Mouse (Mus musculus): ENCODE measurements at regions not wholly inside any gene's neighbourhood (a gene's known extent, or its start where the extent isn't known, plus 50 kb on each side); places are given as distances from the start of the nearest gene placed in this dataset.

GRCm38 (mm10) chr12:35623484-35623883, 88.6 kb upstream of the Ahr start:
- Histone ChIP-seq H3K9ac (ENCODE audit: low read depth, low read length) (no peak overlapping the region), H3K36me3 (ENCODE audit: control insufficient read depth, insufficient read depth) (no peaks in the 10 kb centered on the region), H3K4me2 (replicated peaks; ENCODE audit: low read depth) (no peak overlapping the region), H3K27me3 (replicated peaks; ENCODE audit: control insufficient read depth, insufficient read depth, low read length) (no peaks in the 10 kb centered on the region), H3K27ac (ENCODE audit: low read depth, low read length) (no peak overlapping the region), H3K4me3 (ENCODE audit: low read depth, low read length) (no peak overlapping the region), H3K9me3 (ENCODE audit: control insufficient read depth) (no peaks in the 10 kb centered on the region), H3K4me1 (replicated peaks; ENCODE audit: control insufficient read depth, insufficient read depth, low read length) (no peaks in the 10 kb centered on the region)
- ATAC-seq = no peak
- 78% methylated on average over 3 of the region's 3 CpGs for WGBS
- no peak for TF ChIP-seq CTCF (IDR thresholded peaks at IDR 0.05; ENCODE audit: low read depth)

- Histone ChIP-seq H3K27ac (ENCODE audit: low read depth, low read length) (no peak overlapping the region), H3K4me2 (replicated peaks; ENCODE audit: low read depth) (no peak overlapping the region), H3K9ac (ENCODE audit: low read depth, low read length) (no peak overlapping the region), H3K36me3 (ENCODE audit: control insufficient read depth, insufficient read depth) (no peaks in the 10 kb centered on the region), H3K27me3 (replicated peaks; ENCODE audit: control insufficient read depth, insufficient read depth, low read length) (no peaks in the 10 kb centered on the region), H3K4me1 (replicated peaks; ENCODE audit: control insufficient read depth, insufficient read depth, low read length) (no peaks in the 10 kb centered on the region), H3K9me3 (ENCODE audit: control insufficient read depth) (no peaks in the 10 kb centered on the region), H3K4me3 (ENCODE audit: low read depth, low read length) (no peak overlapping the region)
- WGBS = 58% methylated on average over 4 of the region's 4 CpGs
- no peak for ATAC-seq
- TF ChIP-seq CTCF (IDR thresholded peaks at IDR 0.05; ENCODE audit: low read depth) = no peak
Observed at GRCm38 (mm10) chr12:35614885-35615284, 80.0 kb upstream of the Ahr start.

- WGBS = 49% methylated on average over 1 of the region's 1 CpGs
- Histone ChIP-seq H3K4me2 (replicated peaks; ENCODE audit: low read depth) (no peak overlapping the region), H3K27ac (ENCODE audit: low read depth, low read length) (no peak overlapping the region), H3K9ac (ENCODE audit: low read depth, low read length) (no peak overlapping the region), H3K4me1 (replicated peaks; ENCODE audit: control insufficient read depth, insufficient read depth, low read length) (no peaks in the 10 kb centered on the region), H3K27me3 (replicated peaks; ENCODE audit: control insufficient read depth, insufficient read depth, low read length) (no peaks in the 10 kb centered on the region), H3K36me3 (ENCODE audit: control insufficient read depth, insufficient read depth) (no peaks in the 10 kb centered on the region), H3K9me3 (ENCODE audit: control insufficient read depth) (no peaks in the 10 kb centered on the region), H3K4me3 (ENCODE audit: low read depth, low read length) (no peak overlapping the region)
- peak; percentile 51 for ATAC-seq
- no peak for TF ChIP-seq CTCF (IDR thresholded peaks at IDR 0.05; ENCODE audit: low read depth)
Observed at GRCm38 (mm10) chr12:35607652-35608051, 72.8 kb upstream of the Ahr start.

GRCm38 (mm10) chr12:35603742-35604141, 68.9 kb upstream of the Ahr start:
- no peak for TF ChIP-seq CTCF (IDR thresholded peaks at IDR 0.05; ENCODE audit: low read depth)
- H3K4me2 ChIP-seq (replicated peaks; ENCODE audit: low read depth) = no peak overlapping the region
- H3K27ac ChIP-seq (ENCODE audit: low read depth, low read length) = no peak overlapping the region
- no peak overlapping the region for H3K4me3 ChIP-seq (ENCODE audit: low read depth, low read length)
- H3K9me3 ChIP-seq (ENCODE audit: control insufficient read depth) = no peaks in the 10 kb centered on the region
- H3K36me3 ChIP-seq (ENCODE audit: control insufficient read depth, insufficient read depth) = no peaks in the 10 kb centered on the region
- no peak overlapping the region for H3K9ac ChIP-seq (ENCODE audit: low read depth, low read length)
- no peaks in the 10 kb centered on the region for H3K4me1 ChIP-seq (replicated peaks; ENCODE audit: control insufficient read depth, insufficient read depth, low read length)
- WGBS = 97% methylated on average over 1 of the region's 1 CpGs
- ATAC-seq = no peak
- no peaks in the 10 kb centered on the region for H3K27me3 ChIP-seq (replicated peaks; ENCODE audit: control insufficient read depth, insufficient read depth, low read length)

- no peak for ATAC-seq
- TF ChIP-seq CTCF (IDR thresholded peaks at IDR 0.05; ENCODE audit: low read depth) = no peak
- Histone ChIP-seq H3K4me3 (ENCODE audit: low read depth, low read length) (no peak overlapping the region), H3K27me3 (replicated peaks; ENCODE audit: control insufficient read depth, insufficient read depth, low read length) (no peaks in the 10 kb centered on the region), H3K9me3 (ENCODE audit: control insufficient read depth) (no peaks in the 10 kb centered on the region), H3K27ac (ENCODE audit: low read depth, low read length) (no peak overlapping the region), H3K4me1 (replicated peaks; ENCODE audit: control insufficient read depth, insufficient read depth, low read length) (no peaks in the 10 kb centered on the region), H3K9ac (ENCODE audit: low read depth, low read length) (no peak overlapping the region), H3K36me3 (ENCODE audit: control insufficient read depth, insufficient read depth) (no peaks in the 10 kb centered on the region), H3K4me2 (replicated peaks; ENCODE audit: low read depth) (no peak overlapping the region)
- WGBS = 93% methylated on average over 3 of the region's 3 CpGs
Observed at GRCm38 (mm10) chr12:35602589-35602988, 67.8 kb upstream of the Ahr start.

- Histone ChIP-seq H3K27me3 (replicated peaks; ENCODE audit: control insufficient read depth, insufficient read depth, low read length) (no peaks in the 10 kb centered on the region), H3K4me2 (replicated peaks; ENCODE audit: low read depth) (no peak overlapping the region), H3K27ac (ENCODE audit: low read depth, low read length) (no peak overlapping the region), H3K4me3 (ENCODE audit: low read depth, low read length) (no peak overlapping the region), H3K9ac (ENCODE audit: low read depth, low read length) (no peak overlapping the region), H3K9me3 (ENCODE audit: control insufficient read depth) (no peaks in the 10 kb centered on the region), H3K36me3 (ENCODE audit: control insufficient read depth, insufficient read depth) (no peaks in the 10 kb centered on the region), H3K4me1 (replicated peaks; ENCODE audit: control insufficient read depth, insufficient read depth, low read length) (no peaks in the 10 kb centered on the region)
- WGBS = 46% methylated on average over 9 of the region's 9 CpGs
- no peak for ATAC-seq
- no peak for TF ChIP-seq CTCF (IDR thresholded peaks at IDR 0.05; ENCODE audit: low read depth)
Observed at GRCm38 (mm10) chr12:35598298-35598697, 63.5 kb upstream of the Ahr start.

GRCm38 (mm10) chr12:35592866-35593265, 58.0 kb upstream of the Ahr start:
- no peaks in the 10 kb centered on the region for H3K36me3 ChIP-seq (ENCODE audit: control insufficient read depth, insufficient read depth)
- no peak overlapping the region for H3K4me2 ChIP-seq (replicated peaks; ENCODE audit: low read depth)
- H3K27me3 ChIP-seq (replicated peaks; ENCODE audit: control insufficient read depth, insufficient read depth, low read length) = no peaks in the 10 kb centered on the region
- H3K4me3 ChIP-seq (ENCODE audit: low read depth, low read length) = no peak overlapping the region
- H3K9ac ChIP-seq (ENCODE audit: low read depth, low read length) = no peak overlapping the region
- no peaks in the 10 kb centered on the region for H3K9me3 ChIP-seq (ENCODE audit: control insufficient read depth)
- H3K27ac ChIP-seq (ENCODE audit: low read depth, low read length) = no peak overlapping the region
- no peaks in the 10 kb centered on the region for H3K4me1 ChIP-seq (replicated peaks; ENCODE audit: control insufficient read depth, insufficient read depth, low read length)
- no peak for ATAC-seq
- 87% methylated on average over 3 of the region's 3 CpGs for WGBS
- TF ChIP-seq CTCF (IDR thresholded peaks at IDR 0.05; ENCODE audit: low read depth) = no peak

Data from intestine, postnatal 0 days (tissue).